Mouse (Mus musculus) midbrain, embryonic 14.5 days (tissue): ENCODE data around the gene Aplnr. TPM values are rescaled to one million over a fixed set of nuclear protein-coding genes. Genes with fewer than 3 reads are reported as not detected.

ENCODE experiments used
- ATAC-seq: fragments of 200-750 bp; cut with Nextera tagmentation; 2 replicates; pipeline ENCODE4 v1.8.0; 2017; ENCODE audit warnings: moderate number of reproducible peaks, moderate library complexity; ENCODE audit not compliant: low FRiP score, low TSS enrichment
- DNase-seq: peaks from one replicate; pipeline ENCODE4 v3.0.0-alpha.2; 2015
- H3K27ac ChIP-seq: fragments of 300-500 bp; sonication (generic); replicated peaks from 2 replicates; pipeline ENCODE4 v1.5.1; 2014; ENCODE audit warnings: mild to moderate bottlenecking, low read depth, low read length, moderate library complexity
- H3K27me3 ChIP-seq: fragments of 300-500 bp; sonication (generic); 2 replicates; pipeline ENCODE4 v1.6.1; 2014; ENCODE audit warnings: low read length, control low read depth, mixed read lengths; ENCODE audit not compliant: control insufficient read depth, insufficient read depth
- H3K36me3 ChIP-seq: fragments of 300-500 bp; sonication (generic); 2 replicates; pipeline ENCODE4 v1.6.1; 2014; ENCODE audit warnings: low read length, control low read depth; ENCODE audit not compliant: control insufficient read depth, insufficient read depth
- H3K4me1 ChIP-seq: fragments of 300-500 bp; sonication (generic); 2 replicates; pipeline ENCODE4 v1.6.1; 2014; ENCODE audit warnings: mild to moderate bottlenecking, antibody characterized with exemption, low read length, control low read depth; ENCODE audit not compliant: control insufficient read depth, insufficient read depth
- H3K4me2 ChIP-seq: fragments of 300-500 bp; sonication (generic); 2 replicates; pipeline ENCODE4 v1.6.1; 2014; ENCODE audit warnings: mild to moderate bottlenecking, low read length, moderate library complexity
- H3K4me3 ChIP-seq: fragments of 300-500 bp; sonication (generic); replicated peaks from 2 replicates; pipeline ENCODE4 v1.5.1; 2014; ENCODE audit warnings: low read depth, low read length
- H3K9ac ChIP-seq: fragments of 300-500 bp; sonication (generic); replicated peaks from 2 replicates; pipeline ENCODE4 v1.6.1; 2014; ENCODE audit warnings: mild to moderate bottlenecking, low read length, moderate library complexity
- H3K9me3 ChIP-seq: fragments of 300-500 bp; sonication (generic); 2 replicates; pipeline ENCODE4 v1.6.1; 2016; ENCODE audit warnings: low read length, control low read depth, mixed read lengths; ENCODE audit not compliant: control insufficient read depth
- WGBS: fragments of 180-500 bp; shearing (Covaris S2); extraction: QIAGEN DNeasy Blood & Tissue Kit; methylation state at CpG from one replicate; pipeline ENCODE4 v1.1.7; 2014; 5-methylcytosine and 5-hydroxymethylcytosine counted together
- polyA plus RNA-seq: library from polyadenylated mRNA; unstranded; fragments of >200 nt; fragmentation: Nextera tagmentation; extraction: Ambion mirVana; gene quantifications from 2 replicates; pipeline ENCODE4 v1.2.1, GENCODE M21; 2014

Gene Aplnr
- polyA plus RNA-seq, 1 experiment from 2014 or later: 27.7 TPM

- no peak overlapping the region for H3K9ac ChIP-seq
- DNase-seq (no peak), ATAC-seq (no peak)
- H3K4me1 ChIP-seq: no peaks in the 10 kb centered on the region
- H3K9me3 ChIP-seq: no peaks in the 10 kb centered on the region
- H3K4me3 ChIP-seq: no peak overlapping the region
- H3K27ac ChIP-seq: no peak overlapping the region
- 86% methylated on average over 2 of the region's 2 CpGs for WGBS
- no peak overlapping the region for H3K4me2 ChIP-seq
- H3K36me3 ChIP-seq: no peaks in the 10 kb centered on the region
- no peaks in the 10 kb centered on the region for H3K27me3 ChIP-seq
These were observed 8.9 kb downstream of the Aplnr start for GRCm38 (mm10) chr2:85144908-85145307.

GRCm38 (mm10) chr2:85145346-85145745, 9.3 kb downstream of the Aplnr start:
- Histone ChIP-seq H3K4me1 (no peaks in the 10 kb centered on the region), H3K4me3 (no peak overlapping the region), H3K36me3 (no peaks in the 10 kb centered on the region), H3K9ac (no peak overlapping the region), H3K27ac (no peak overlapping the region), H3K4me2 (no peak overlapping the region), H3K9me3 (no peaks in the 10 kb centered on the region), H3K27me3 (no peaks in the 10 kb centered on the region)
- DNase-seq: no peak
- WGBS: 80% methylated on average over 3 of the region's 3 CpGs
- no peak for ATAC-seq

GRCm38 (mm10) chr2:85147481-85147880, 11.5 kb downstream of the Aplnr start:
- Histone ChIP-seq H3K27ac (no peak overlapping the region), H3K4me1 (no peaks in the 10 kb centered on the region), H3K9me3 (no peaks in the 10 kb centered on the region), H3K4me3 (no peak overlapping the region), H3K27me3 (no peaks in the 10 kb centered on the region), H3K9ac (no peak overlapping the region), H3K4me2 (no peak overlapping the region), H3K36me3 (no peaks in the 10 kb centered on the region)
- no peak for DNase-seq
- ATAC-seq: no peak
- WGBS: 91% methylated on average over 2 of the region's 2 CpGs

DNA sequence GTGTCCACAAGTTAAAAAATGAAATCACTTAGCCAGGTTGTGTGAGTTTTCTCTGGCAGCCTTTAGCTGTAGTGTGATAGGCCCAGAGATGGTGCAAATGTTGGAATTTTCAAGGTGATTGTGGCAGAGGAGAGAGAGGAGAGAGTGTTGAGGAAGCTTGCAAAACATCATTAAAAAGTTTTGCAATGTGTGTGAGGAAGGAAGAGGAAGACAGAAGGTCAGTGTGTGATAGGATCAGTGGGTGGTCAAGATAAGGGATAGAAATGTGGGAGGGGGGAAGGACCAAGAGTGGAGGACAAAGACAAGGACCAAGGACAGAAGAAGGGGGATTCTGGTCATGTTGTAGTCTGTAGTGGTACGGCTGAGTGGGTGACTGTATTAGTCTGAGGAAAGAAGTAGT, 14.3 kb downstream of the Aplnr start:
- no peak for DNase-seq
- Histone ChIP-seq H3K36me3 (no peaks in the 10 kb centered on the region), H3K4me1 (no peaks in the 10 kb centered on the region), H3K27ac (no peak overlapping the region), H3K27me3 (no peaks in the 10 kb centered on the region), H3K4me3 (no peak overlapping the region), H3K9me3 (no peaks in the 10 kb centered on the region), H3K9ac (no peak overlapping the region), H3K4me2 (no peak overlapping the region)
- no peak for ATAC-seq
- 91% methylated on average over 1 of the region's 1 CpGs for WGBS

GRCm38 (mm10) chr2:85151233-85151632, 15.2 kb downstream of the Aplnr start:
- Histone ChIP-seq H3K9me3 (no peaks in the 10 kb centered on the region), H3K36me3 (no peaks in the 10 kb centered on the region), H3K27ac (no peak overlapping the region), H3K4me3 (no peak overlapping the region), H3K4me1 (no peaks in the 10 kb centered on the region), H3K4me2 (no peak overlapping the region), H3K9ac (no peak overlapping the region), H3K27me3 (no peaks in the 10 kb centered on the region)
- no peak for DNase-seq
- ATAC-seq: no peak
- 91% methylated on average over 2 of the region's 2 CpGs for WGBS

GRCm38 (mm10) chr2:85155334-85155733, 19.3 kb downstream of the Aplnr start:
- no peaks in the 10 kb centered on the region for H3K27me3 ChIP-seq
- H3K4me2 ChIP-seq: no peak overlapping the region
- no peak overlapping the region for H3K27ac ChIP-seq
- H3K9ac ChIP-seq: no peak overlapping the region
- no peak for ATAC-seq
- H3K4me3 ChIP-seq: no peak overlapping the region
- H3K36me3 ChIP-seq: no peaks in the 10 kb centered on the region
- no peak for DNase-seq
- H3K9me3 ChIP-seq: no peaks in the 10 kb centered on the region
- WGBS: 90% methylated on average over 9 of the region's 9 CpGs
- H3K4me1 ChIP-seq: no peaks in the 10 kb centered on the region

- Histone ChIP-seq H3K27ac (no peak overlapping the region), H3K4me1 (peaks cover 3% of the 10 kb centered on the region; the same call in 1 of the 2 replicates), H3K9me3 (no peaks in the 10 kb centered on the region), H3K9ac (no peak overlapping the region), H3K27me3 (no peaks in the 10 kb centered on the region), H3K4me2 (no peak overlapping the region), H3K4me3 (no peak overlapping the region), H3K36me3 (no peaks in the 10 kb centered on the region)
- WGBS: 94% methylated on average over 5 of the region's 5 CpGs
- no peak for DNase-seq
- no peak for ATAC-seq
These were observed 20.1 kb downstream of the Aplnr start for GRCm38 (mm10) chr2:85156136-85156535.

DNA sequence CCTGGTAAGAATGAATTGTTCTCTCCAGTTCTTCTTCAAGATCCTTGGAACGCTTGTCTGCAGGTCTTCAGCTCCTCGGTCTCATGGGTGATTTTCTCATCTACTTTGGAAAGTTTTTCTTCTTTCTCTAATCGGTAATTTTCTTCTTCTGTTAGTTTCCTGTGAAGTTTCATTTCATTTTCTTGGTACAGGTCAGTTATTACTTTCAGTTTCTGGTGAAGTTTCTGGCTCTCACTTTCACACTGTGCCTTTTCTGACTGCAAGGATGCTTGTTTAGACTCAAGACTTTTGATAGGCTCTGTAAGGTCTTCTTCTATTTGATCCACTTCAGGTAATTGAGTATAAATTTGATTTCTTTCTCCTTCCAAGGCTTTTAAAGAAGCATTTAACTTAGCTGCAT, 21.4 kb downstream of the Aplnr start:
- Histone ChIP-seq H3K9ac (no peak overlapping the region), H3K27me3 (no peaks in the 10 kb centered on the region), H3K9me3 (no peaks in the 10 kb centered on the region), H3K4me3 (no peak overlapping the region), H3K27ac (no peak overlapping the region), H3K4me1 (peaks cover 12% of the 10 kb centered on the region), H3K4me2 (no peak overlapping the region), H3K36me3 (no peaks in the 10 kb centered on the region)
- WGBS: 96% methylated on average over 3 of the region's 3 CpGs
- DNase-seq (no peak), ATAC-seq (no peak)

DNA sequence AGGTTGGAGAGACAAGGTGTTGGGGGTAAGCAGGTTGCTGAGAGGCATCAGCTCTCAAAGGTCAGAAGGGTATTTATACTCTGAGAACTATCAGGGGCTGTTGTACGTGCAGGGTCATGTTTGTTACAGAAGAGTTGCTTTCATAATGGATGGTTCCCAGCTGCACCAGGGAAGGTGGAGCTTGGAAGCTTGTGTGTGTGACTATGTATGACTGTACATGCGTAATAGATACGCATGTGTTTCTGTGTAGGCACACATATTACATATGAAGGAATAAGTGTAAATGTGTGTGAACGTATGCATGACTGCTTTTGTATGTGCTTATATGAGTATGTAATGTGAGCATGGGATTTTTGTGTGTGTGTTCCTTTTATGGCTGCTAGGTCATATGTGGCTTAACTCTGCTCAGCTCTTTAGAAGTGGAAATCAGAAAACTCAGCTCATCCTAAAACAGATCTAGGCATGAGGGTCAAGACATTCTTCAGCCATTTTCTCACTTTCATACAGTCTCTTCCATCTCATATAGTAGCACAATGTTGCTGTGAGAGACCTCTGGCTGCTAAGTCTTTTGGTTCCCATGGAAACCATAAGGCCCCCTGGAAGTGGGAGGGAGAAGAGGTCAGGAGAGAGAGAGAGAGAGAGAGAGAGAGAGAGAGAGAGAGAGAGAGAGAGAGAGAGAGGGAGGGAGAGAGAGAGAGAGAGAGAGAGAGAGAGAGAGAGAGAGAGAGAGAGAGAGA, 25.0 kb downstream of the Aplnr start:
- 0 out of 2 replicates have a peak overlapping the region, but pooled peaks have one; percentile 33 for H3K27ac ChIP-seq
- H3K4me1 ChIP-seq: peaks cover 12% of the 10 kb centered on the region
- no peaks in the 10 kb centered on the region for H3K36me3 ChIP-seq
- DNase-seq (peak; percentile 56), ATAC-seq (peak; percentile 54)
- H3K9me3 ChIP-seq: no peaks in the 10 kb centered on the region
- 77% methylated on average over 4 of the region's 4 CpGs for whole genome bisulfite sequencing
- H3K9ac ChIP-seq: no peak overlapping the region
- no peaks in the 10 kb centered on the region for H3K27me3 ChIP-seq
- H3K4me3 ChIP-seq: no peak overlapping the region
- no peak overlapping the region for H3K4me2 ChIP-seq
